Mouse (Mus musculus) neural tube, embryonic 14.5 days (tissue): ENCODE measurements around the gene Abcc5. TPM values are rescaled to one million over a fixed set of nuclear protein-coding genes. Genes with fewer than 3 reads are reported as not detected.

ENCODE experiments used
- ATAC-seq: fragments of 200-750 bp; cut with Nextera tagmentation; 2 replicates; pipeline ENCODE4 v1.8.0; 2017; ENCODE audit warnings: low read depth, mild to moderate bottlenecking, moderate TSS enrichment, moderate library complexity
- H3K27ac ChIP-seq: fragments of 300-500 bp; sonication (generic); 2 replicates; pipeline ENCODE4 v1.5.1; 2014; ENCODE audit warnings: low read depth, mild to moderate bottlenecking, control low read depth, low read length, moderate library complexity, mixed read lengths
- H3K27me3 ChIP-seq: fragments of 300-500 bp; sonication (generic); 2 replicates; pipeline ENCODE4 v1.6.1; 2014; ENCODE audit warnings: low read length; ENCODE audit not compliant: control insufficient read depth, insufficient read depth
- H3K36me3 ChIP-seq: fragments of 300-500 bp; sonication (generic); 2 replicates; pipeline ENCODE4 v1.6.1; 2014; ENCODE audit warnings: low read length, mixed read lengths; ENCODE audit not compliant: control insufficient read depth, insufficient read depth
- H3K4me1 ChIP-seq: fragments of 300-500 bp; sonication (generic); 2 replicates; pipeline ENCODE4 v1.6.1; 2014; ENCODE audit warnings: low read length; ENCODE audit not compliant: control insufficient read depth, insufficient read depth
- H3K4me2 ChIP-seq: fragments of 300-500 bp; sonication (generic); 2 replicates; pipeline ENCODE4 v1.6.1; 2014; ENCODE audit warnings: mild to moderate bottlenecking, low read depth, low read length, control low read depth
- H3K4me3 ChIP-seq: fragments of 300-500 bp; sonication (generic); 2 replicates; pipeline ENCODE4 v1.5.1; 2014; ENCODE audit warnings: low read depth, low read length, control low read depth, mixed read lengths
- H3K9ac ChIP-seq: fragments of 300-500 bp; sonication (generic); replicated peaks from 2 replicates; pipeline ENCODE4 v1.6.1; 2014; ENCODE audit warnings: low read depth, mild to moderate bottlenecking, control low read depth, low read length, mixed read lengths
- H3K9me3 ChIP-seq: fragments of 300-500 bp; sonication (generic); 2 replicates; pipeline ENCODE4 v1.6.1; 2016; ENCODE audit warnings: low read length; ENCODE audit not compliant: control insufficient read depth
- WGBS: fragments of 180-500 bp; shearing (Covaris S2); extraction: QIAGEN DNeasy Blood & Tissue Kit; methylation state at CpG from one replicate; pipeline ENCODE4 v1.1.7; 2014; 5-methylcytosine and 5-hydroxymethylcytosine counted together
- polyA plus RNA-seq: library from polyadenylated mRNA; unstranded; fragments of >200 nt; fragmentation: Nextera tagmentation; extraction: Ambion mirVana; gene quantifications from 2 replicates; pipeline ENCODE4 v1.2.1, GENCODE M21; 2014

The Abcc5 gene
- polyA plus RNA-seq, 1 experiment from 2014 or later, result 173 TPM

DNA sequence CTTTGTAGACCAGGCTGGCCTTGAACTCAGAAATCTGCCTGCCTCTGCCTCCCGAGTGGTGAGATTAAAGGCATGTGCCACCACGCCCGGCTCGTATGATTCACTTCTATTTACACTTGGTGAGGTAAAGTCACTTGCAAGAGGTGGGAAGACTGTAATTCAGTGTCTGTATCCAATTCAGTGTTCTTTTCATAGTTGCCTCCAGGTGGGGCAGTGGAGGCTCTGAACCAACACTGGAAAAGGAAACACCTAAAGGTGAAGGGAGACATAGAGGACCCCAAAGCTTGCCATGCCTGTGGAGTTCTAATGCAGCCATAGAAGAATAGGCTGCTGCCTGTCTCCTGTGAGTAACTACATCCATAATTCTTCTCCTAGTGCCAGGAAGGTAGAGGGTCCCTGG, 103.9 kb downstream of the Abcc5 start:
- Histone ChIP-seq H3K9ac (no peak overlapping the region), H3K9me3 (no peaks in the 10 kb centered on the region)
- 92% methylated on average over 4 of the region's 4 CpGs for WGBS

DNA sequence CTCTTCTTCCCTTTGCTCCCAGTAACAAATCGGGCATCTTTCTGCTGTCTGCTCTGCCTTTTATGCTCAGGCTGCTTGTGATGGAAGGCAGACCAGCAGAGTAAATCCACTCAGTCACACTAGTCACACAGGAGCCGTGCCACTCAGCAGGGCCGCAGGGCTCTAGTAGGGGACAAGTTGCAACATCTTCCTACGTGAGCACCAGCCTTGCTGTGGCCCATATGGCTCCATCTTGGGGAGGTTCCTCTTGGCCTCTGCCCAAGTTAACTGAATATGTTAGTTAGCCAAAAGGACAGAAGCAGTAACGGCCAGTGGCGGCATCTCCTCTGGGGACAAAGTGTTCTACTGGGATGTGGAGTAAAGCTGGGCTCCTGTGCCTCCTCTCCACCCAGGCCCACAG, 109.4 kb downstream of the Abcc5 start:
- H3K36me3 ChIP-seq, result no peaks in the 10 kb centered on the region
- no peak overlapping the region for H3K4me3 ChIP-seq
- no peaks in the 10 kb centered on the region for H3K4me1 ChIP-seq
- H3K9me3 ChIP-seq, result no peaks in the 10 kb centered on the region
- 90% methylated on average over 6 of the region's 6 CpGs for WGBS
- H3K4me2 ChIP-seq, result no peak overlapping the region
- H3K9ac ChIP-seq, result no peak overlapping the region
- no peak for ATAC-seq
- no peaks in the 10 kb centered on the region for H3K27me3 ChIP-seq
- H3K27ac ChIP-seq, result no peak overlapping the region

More for the DNA sequence above, 103.9 kb downstream of the Abcc5 start:
- Histone ChIP-seq H3K4me2 (no peak overlapping the region), H3K36me3 (no peaks in the 10 kb centered on the region), H3K27ac (no peak overlapping the region), H3K27me3 (no peaks in the 10 kb centered on the region), H3K4me1 (no peaks in the 10 kb centered on the region), H3K4me3 (no peak overlapping the region)
- ATAC-seq, result no peak

DNA sequence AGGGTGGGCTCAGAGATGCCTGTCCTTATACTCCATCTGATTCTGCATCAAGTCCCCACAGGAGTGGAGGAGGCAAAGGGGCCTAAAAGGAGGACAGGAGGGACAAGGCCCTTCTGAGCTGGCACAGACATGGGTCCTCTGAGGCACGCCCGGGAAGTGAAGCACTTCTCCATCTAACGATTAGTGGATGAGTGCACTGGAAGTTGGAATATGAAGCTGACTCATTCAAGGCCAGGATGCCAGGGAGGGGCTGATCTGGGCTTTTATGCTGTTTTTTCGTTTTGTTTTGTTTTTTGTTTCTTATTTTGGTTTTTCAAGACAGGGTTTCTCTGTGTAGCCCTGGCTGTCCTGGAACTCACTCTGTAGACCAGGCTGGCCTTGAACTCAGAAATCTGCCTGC, 110.9 kb downstream of the Abcc5 start:
- 86% methylated on average over 4 of the region's 4 CpGs for WGBS
- Histone ChIP-seq H3K27ac (no peak overlapping the region), H3K9ac (no peak overlapping the region), H3K9me3 (no peaks in the 10 kb centered on the region), H3K27me3 (no peaks in the 10 kb centered on the region), H3K4me1 (no peaks in the 10 kb centered on the region), H3K36me3 (no peaks in the 10 kb centered on the region), H3K4me3 (no peak overlapping the region), H3K4me2 (no peak overlapping the region)
- ATAC-seq, result no peak

DNA sequence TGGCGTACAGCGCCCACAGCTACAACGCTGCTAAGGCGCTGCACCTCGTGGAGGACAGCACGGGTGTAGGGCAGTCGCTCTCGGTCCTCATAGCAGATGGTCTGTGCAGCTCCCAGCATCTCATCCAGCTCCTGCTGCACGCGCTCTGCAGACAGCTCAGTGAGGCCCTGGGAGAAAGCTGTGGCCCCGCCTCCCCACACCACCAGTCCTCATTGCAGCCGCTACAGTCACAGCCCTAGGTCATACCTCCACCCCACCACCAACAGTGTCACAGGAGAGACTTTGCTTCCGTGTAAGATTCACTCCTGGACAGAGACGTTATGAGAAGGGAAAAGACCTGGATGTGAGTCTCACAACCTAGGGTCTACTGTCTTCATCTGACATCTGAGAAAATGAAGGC, 113.9 kb downstream of the Abcc5 start:
- Histone ChIP-seq H3K27me3 (no peaks in the 10 kb centered on the region), H3K36me3 (no peaks in the 10 kb centered on the region), H3K4me2 (no peak overlapping the region), H3K4me1 (no peaks in the 10 kb centered on the region), H3K9me3 (no peaks in the 10 kb centered on the region), H3K4me3 (no peak overlapping the region), H3K27ac (no peak overlapping the region), H3K9ac (no peak overlapping the region)
- no peak for ATAC-seq
- WGBS, result 71% methylated on average over 14 of the region's 14 CpGs

DNA sequence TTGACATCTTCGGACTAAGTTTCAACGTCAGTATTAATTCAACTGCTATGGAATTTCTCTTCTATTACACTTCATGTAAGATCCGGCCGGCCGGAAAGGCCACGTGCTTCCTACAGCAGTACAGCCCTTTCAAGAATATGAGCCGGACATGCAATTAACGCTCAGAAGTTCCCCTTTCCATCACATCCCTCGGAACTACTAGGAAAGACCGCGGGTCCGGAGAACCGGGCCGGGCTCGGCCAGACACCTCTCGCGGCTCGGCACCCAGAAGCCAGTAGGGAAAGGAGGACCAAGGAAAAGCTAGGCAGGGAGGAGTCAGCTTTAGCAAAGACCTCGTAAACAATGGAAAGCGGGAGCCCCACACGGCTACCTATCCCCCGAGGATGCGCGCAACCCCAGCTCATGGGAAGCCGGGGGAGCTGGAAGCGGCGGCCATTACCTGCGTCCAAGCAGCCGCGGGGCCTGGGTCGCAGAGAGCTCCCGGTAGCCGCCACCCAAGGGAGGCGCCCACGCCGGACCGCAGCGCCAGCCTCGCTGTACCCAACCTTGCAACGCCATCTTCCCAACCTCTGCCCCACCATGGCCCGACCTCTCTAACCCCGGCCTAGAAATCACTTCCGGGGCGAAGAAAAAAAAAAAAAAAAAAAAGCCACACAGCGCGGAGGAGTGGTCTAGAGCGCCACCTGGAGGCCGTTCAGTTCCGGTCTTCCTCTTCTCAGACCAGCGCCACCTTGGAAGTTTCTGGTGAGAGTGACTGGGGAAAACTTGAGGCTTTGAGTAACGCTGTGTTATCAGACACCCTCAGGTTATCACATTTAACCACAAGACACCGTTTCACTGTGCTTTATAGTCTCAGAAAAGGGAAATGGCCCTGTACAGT, 124.2 kb downstream of the Abcc5 start, which contains the start of gene Parl:
Parl (minus strand) TSS at position 618 of the 880 bp plus-strand sequence.
- peak; percentile 93 for ATAC-seq
- peak within 1 kb of the TSS; percentile 76 for H3K9ac ChIP-seq
- peak within 1 kb of the TSS; percentile 84 for H3K4me3 ChIP-seq
- H3K36me3 ChIP-seq, result peaks cover 3% of the 10 kb centered on the region; the same call in 1 of the 2 replicates
- WGBS, result under 1% methylated on average over 51 of the region's 52 CpGs
- H3K27ac ChIP-seq, result no peak within 1 kb of the TSS; the same call in 1 of the 2 replicates
- no peaks in the 10 kb centered on the region for H3K27me3 ChIP-seq
- peaks cover 17% of the 10 kb centered on the region for H3K4me1 ChIP-seq
- H3K9me3 ChIP-seq, result no peaks in the 10 kb centered on the region
- H3K4me2 ChIP-seq, result peak within 1 kb of the TSS; percentile 85

DNA sequence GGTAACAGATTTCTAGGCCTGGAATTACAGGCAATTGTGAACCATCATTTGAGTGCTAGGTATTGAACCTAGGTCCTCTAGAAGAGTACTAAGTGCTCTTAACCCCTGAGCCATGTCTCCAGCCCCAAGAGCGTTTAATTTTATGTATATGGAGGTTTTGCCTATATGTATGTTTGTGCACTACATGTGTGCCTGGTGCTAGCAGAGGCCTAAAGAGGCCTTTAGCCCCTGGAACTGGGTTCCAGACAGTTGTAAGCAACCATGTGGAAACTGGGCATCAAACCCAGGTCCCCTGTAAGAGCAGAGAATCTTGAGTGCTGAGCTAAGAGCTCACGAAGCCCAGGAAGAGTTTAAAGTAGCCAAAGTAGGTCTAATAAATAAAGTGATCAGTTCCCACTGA, 126.1 kb downstream of the Abcc5 start:
- Histone ChIP-seq H3K27ac (no peak overlapping the region), H3K9me3 (no peaks in the 10 kb centered on the region), H3K4me2 (no peak overlapping the region; the same call in 1 of the 2 replicates), H3K36me3 (peaks cover 19% of the 10 kb centered on the region), H3K9ac (no peak overlapping the region), H3K4me1 (peaks cover 17% of the 10 kb centered on the region), H3K27me3 (no peaks in the 10 kb centered on the region), H3K4me3 (no peak overlapping the region)
- 96% methylated on average over 2 of the region's 2 CpGs for WGBS
- no peak for ATAC-seq

Other genes starting within 250 kb of the Abcc5 start
- gene Map6d1, start 185.0 kb downstream of the Abcc5 start, polyA plus RNA-seq, result 6.4 and 9.1 TPM in 2 replicates
- 79.1 and 79.2 TPM in 2 replicates for gene Parl, start 124.0 kb downstream of the Abcc5 start, polyA plus RNA-seq
- not detected in 2 replicates for gene Cyp2ab1, start 101.0 kb downstream of the Abcc5 start, polyA plus RNA-seq
- 84.9 and 108 TPM in 2 replicates for gene Eif2b5, start 72.4 kb upstream of the Abcc5 start, polyA plus RNA-seq
- 39.7 and 40.6 TPM in 2 replicates for gene Dvl3, start 90.6 kb upstream of the Abcc5 start, polyA plus RNA-seq
- gene Ap2m1, start 109.1 kb upstream of the Abcc5 start, polyA plus RNA-seq, result 1,186 and 1,271 TPM in 2 replicates
- gene Abcf3, start 122.2 kb upstream of the Abcc5 start, polyA plus RNA-seq, result 72.6 and 82.2 TPM in 2 replicates
- gene Vwa5b2, start 163.1 kb upstream of the Abcc5 start, polyA plus RNA-seq, result 27.1 and 40.4 TPM in 2 replicates
- gene Eef1akmt4, start 185.2 kb upstream of the Abcc5 start, polyA plus RNA-seq, result 9.9 and 10.5 TPM in 2 replicates
- not detected in 2 replicates for gene Gm49333, start 185.2 kb upstream of the Abcc5 start, polyA plus RNA-seq
- gene Alg3, start 185.3 kb upstream of the Abcc5 start, polyA plus RNA-seq, result 43.7 and 44.6 TPM in 2 replicates
- 48.8 and 69.4 TPM in 2 replicates for gene Camk2n2, start 194.9 kb upstream of the Abcc5 start, polyA plus RNA-seq
- gene Ece2, start 203.4 kb upstream of the Abcc5 start, polyA plus RNA-seq, result 14.2 and 16.4 TPM in 2 replicates
- gene Psmd2, start 225.3 kb upstream of the Abcc5 start, polyA plus RNA-seq, result 314 and 366 TPM in 2 replicates
- gene Eif4g1, start 241.9 kb upstream of the Abcc5 start, polyA plus RNA-seq, result 112 and 134 TPM in 2 replicates